8 mouse cellular contexts compared by ENCODE assay signal in the genomic region with DNA sequence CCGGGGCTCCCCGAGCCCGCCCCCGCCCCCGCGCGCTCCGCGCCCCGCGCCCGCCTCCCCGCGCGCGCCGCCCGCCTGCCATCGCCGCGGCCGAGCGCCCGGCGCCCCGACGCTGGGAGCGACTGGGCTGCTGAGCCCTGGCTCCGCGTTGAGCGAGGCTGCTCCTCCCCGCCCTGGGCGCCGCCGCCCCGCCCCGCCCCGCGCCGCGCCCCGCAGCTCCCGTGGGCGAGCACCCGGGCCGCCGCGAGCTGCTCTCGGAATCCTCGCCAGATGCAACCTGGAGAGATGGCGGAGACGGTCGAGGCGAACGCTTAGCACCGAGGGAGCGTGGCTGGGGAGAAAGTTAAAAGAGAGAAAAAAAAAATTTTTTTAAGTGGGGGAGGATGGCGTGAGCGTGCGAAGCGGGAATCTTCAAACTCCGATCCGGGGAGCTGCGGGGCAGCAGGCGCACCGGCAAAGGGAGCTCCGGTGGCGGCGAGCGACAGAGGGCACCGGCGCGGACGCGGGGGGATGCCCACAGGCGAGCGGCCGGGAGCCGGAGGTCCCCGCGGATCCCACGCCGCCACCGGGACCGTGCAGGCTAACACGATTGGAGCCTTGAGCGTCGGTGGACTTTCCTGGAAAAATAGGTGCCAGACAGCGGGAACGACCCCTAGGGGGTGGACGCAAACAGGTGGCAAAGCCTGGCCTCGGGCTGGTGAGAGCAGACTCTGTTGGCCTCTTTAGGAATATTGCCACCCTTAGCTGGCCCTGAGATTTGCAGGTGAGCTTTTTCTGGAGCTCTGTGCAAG. TPM values are rescaled to one million over a fixed set of nuclear protein-coding genes. Genes with fewer than 3 reads are reported as not detected.
DNase-seq lines count a peak whose midpoint lies in the region; ATAC-seq and TF ChIP-seq lines count a peak whose summit lies in the region.

Gene Kcnmb4, minus strand, starts transcription at position 120 of the 791 bp plus-strand sequence.

- in situ Hi-C loops in Patski (cut with MboI; ENCODE audit: low pct_unique_long_range_greater_than_20kb) = loop anchor here (5.0 to 10.0 kb wide), 2 partner anchors 142 to 269 kb away; no protein-coding TSS in a partner anchor

- H3K36me3 ChIP-seq in heart, embryonic 15.5 days = no peaks in the 10 kb centered on the region
- no peaks in the 10 kb centered on the region for H3K36me3 ChIP-seq in lung, embryonic 15.5 days

- peak; percentile 83 for ATAC-seq in Patski
- peak; percentile 81 for ATAC-seq in heart, embryonic 15.5 days (replicated peaks; ENCODE audit: insufficient number of reproducible peaks, insufficient read depth, low FRiP score, low read depth)
- ATAC-seq in lung, embryonic 15.5 days (ENCODE audit: borderline replicate concordance, extremely low read depth, low FRiP score, low TSS enrichment) = peak; percentile 79; the same call in 1 of the 2 replicates

- H3K9me3 ChIP-seq in heart, embryonic 15.5 days (replicated peaks) = 0 out of 2 replicates have a peak, but pooled peaks cover 5% of the 10 kb centered on the region
- no peaks in the 10 kb centered on the region for H3K9me3 ChIP-seq in lung, embryonic 15.5 days

- TF ChIP-seq CTCF in Patski (IDR thresholded peaks at IDR 0.05) = no peak

- H3K4me3 ChIP-seq in heart, embryonic 15.5 days = peak within 1 kb of the TSS; percentile 67
- peak within 1 kb of the TSS; percentile 71 for H3K4me3 ChIP-seq in lung, embryonic 15.5 days

- WGBS in heart, embryonic 15.5 days = under 1% methylated on average over 70 of the region's 92 CpGs
- WGBS in lung, embryonic 15.5 days = under 1% methylated on average over 64 of the region's 92 CpGs

- CTCF ChIA-PET in Patski (lab: Charles Lee) = interaction anchor here (1.2 to 1.6 kb wide), 3 partner anchors 90 to 373 kb away, joined by 3 read pairs; no protein-coding TSS in a partner anchor

- H3K27ac ChIP-seq in heart, embryonic 15.5 days = no peak within 1 kb of the TSS
- peak within 1 kb of the TSS; percentile 44; the same call in 1 of the 2 replicates for H3K27ac ChIP-seq in lung, embryonic 15.5 days

- no peaks in the 10 kb centered on the region for H3K27me3 ChIP-seq in Patski
- no peaks in the 10 kb centered on the region for H3K27me3 ChIP-seq in heart, embryonic 15.5 days
- peaks cover 7% of the 10 kb centered on the region; the same call in 1 of the 2 replicates for H3K27me3 ChIP-seq in lung, embryonic 15.5 days

- peak within 1 kb of the TSS; percentile 62 for H3K9ac ChIP-seq in heart, embryonic 15.5 days
- peak within 1 kb of the TSS; percentile 49 for H3K9ac ChIP-seq in lung, embryonic 15.5 days

- peak within 1 kb of the TSS; percentile 99 for H3K4me2 ChIP-seq in heart, embryonic 15.5 days
- H3K4me2 ChIP-seq in lung, embryonic 15.5 days = peak within 1 kb of the TSS; percentile 98

- peaks cover 17% of the 10 kb centered on the region for H3K4me1 ChIP-seq in heart, embryonic 15.5 days (replicated peaks)
- H3K4me1 ChIP-seq in lung, embryonic 15.5 days = peaks cover 8% of the 10 kb centered on the region

- peak; percentile 67 for DNase-seq in CD4-positive helper T cell, adult 2 months (ENCODE audit: low read depth, low spot score)
- no peak for DNase-seq in Patski (ENCODE audit: low read depth, low spot score)
- DNase-seq in embryo, embryonic 10 days (ENCODE audit: low spot score) = peak; percentile 64
- peak; percentile 46 for DNase-seq in layer of hippocampus, adult 9-11 months
- peak; percentile 5 for DNase-seq in ovary, postnatal 10 days (ENCODE audit: low spot score)
- peak; percentile 17 for DNase-seq in yolk sac, embryonic 10.5 days (ENCODE audit: low spot score)

- POLR2A ChIA-PET in Patski (lab: Charles Lee) = no interaction called here

RNA-seq across cellular contexts. Expression of gene Kcnmb4, which starts in this region (rescaled TPM):
- 2.3 TPM for polyA plus RNA-seq in Patski (2021)
- 3.7 and 4.2 TPM in 2 replicates for polyA plus RNA-seq in heart, embryonic 15.5 days (2015; fragmentation: Nextera tagmentation; extraction: Ambion mirVana)
- 3.7 and 4.0 TPM in 2 replicates for polyA plus RNA-seq in lung, embryonic 15.5 days (2015; fragmentation: Nextera tagmentation; extraction: Ambion mirVana)
